Mouse (Mus musculus) erythroblast, adult 5-6 weeks (primary cell): ENCODE measurements around the gene Hvcn1. TPM values are rescaled to one million over a fixed set of nuclear protein-coding genes. Genes with fewer than 3 reads are reported as not detected.
"Not testable (repeated sequence)": the region's sequence is repeated elsewhere in the genome, so short reads cannot be mapped to it uniquely, and the experiment has no call there.

Source experiments
- ATAC-seq: replicated peaks from 2 replicates; pipeline ENCODE4 v1.8.0; 2016; ENCODE audit warnings: moderate number of reproducible peaks, mild to moderate bottlenecking, moderate TSS enrichment, inconsistent platforms; ENCODE audit not compliant: poor library complexity, low FRiP score, severe bottlenecking
- total RNA-seq, 2 experiments: library from RNA; stranded (forward) in 1 of 2; stranded (reverse) in 1 of 2; fragments of 150-400 nt in 1 of 2; fragments of 200-764, 138-1000 nt in 1 of 2; gene quantifications; 2 replicates each; pipeline versions ENCODE4 v1.2.3 to v1.2.4; 2015 to 2017; ENCODE audit warnings: low replicate concordance in 2 of 2

The Hvcn1 gene
- total RNA-seq, 2 experiments from 2014 or later = 25.4 to 37.0 TPM

- no peak for ATAC-seq
Measured at GRCm38 (mm10) chr5:122192347-122192746, 14.3 kb upstream of the Hvcn1 start.

- no peak for ATAC-seq
Measured at GRCm38 (mm10) chr5:122200872-122201271, 5.7 kb upstream of the Hvcn1 start.

GRCm38 (mm10) chr5:122201904-122202303, 4.7 kb upstream of the Hvcn1 start:
- ATAC-seq = no peak

GRCm38 (mm10) chr5:122204180-122204579, 2.4 kb upstream of the Hvcn1 start:
- no peak for ATAC-seq

- no peak for ATAC-seq
Measured at GRCm38 (mm10) chr5:122208909-122209308, 2.3 kb downstream of the Hvcn1 start.

- ATAC-seq = no peak
Measured at GRCm38 (mm10) chr5:122209591-122210368, 3.2 kb downstream of the Hvcn1 start.

GRCm38 (mm10) chr5:122210890-122211289, 4.3 kb downstream of the Hvcn1 start:
- no peak for ATAC-seq

GRCm38 (mm10) chr5:122212125-122212524, 5.5 kb downstream of the Hvcn1 start:
- no peak for ATAC-seq

GRCm38 (mm10) chr5:122212820-122213219, 6.2 kb downstream of the Hvcn1 start:
- ATAC-seq = not testable (repeated sequence)

- no peak for ATAC-seq
Measured at GRCm38 (mm10) chr5:122213861-122214260, 7.3 kb downstream of the Hvcn1 start.

- ATAC-seq = no peak
Measured at GRCm38 (mm10) chr5:122217636-122218035, 11.0 kb downstream of the Hvcn1 start.

GRCm38 (mm10) chr5:122218109-122218905, 11.7 kb downstream of the Hvcn1 start:
- no peak for ATAC-seq

- no peak for ATAC-seq
Measured at GRCm38 (mm10) chr5:122218928-122219327, 12.3 kb downstream of the Hvcn1 start.

- ATAC-seq = no peak
Measured at GRCm38 (mm10) chr5:122219655-122220629, 13.3 kb downstream of the Hvcn1 start.

GRCm38 (mm10) chr5:122221085-122221484, 14.5 kb downstream of the Hvcn1 start:
- no peak for ATAC-seq

- ATAC-seq = no peak
Measured at GRCm38 (mm10) chr5:122224291-122224690, 17.7 kb downstream of the Hvcn1 start.

GRCm38 (mm10) chr5:122228271-122228765, 21.7 kb downstream of the Hvcn1 start:
- ATAC-seq = no peak

GRCm38 (mm10) chr5:122228772-122229171, 22.2 kb downstream of the Hvcn1 start:
- no peak for ATAC-seq

- no peak for ATAC-seq
Measured at GRCm38 (mm10) chr5:122230816-122231215, 24.2 kb downstream of the Hvcn1 start.

- no peak for ATAC-seq
Measured at GRCm38 (mm10) chr5:122231431-122231830, 24.8 kb downstream of the Hvcn1 start.
